Mouse (Mus musculus): ENCODE results near the gene St6galnac3. TPM values are rescaled to one million over a fixed set of nuclear protein-coding genes. Genes with fewer than 3 reads are reported as not detected.

St6galnac3 gene
- polyA plus RNA-seq, 1 experiment, result 13.5 TPM

DNA sequence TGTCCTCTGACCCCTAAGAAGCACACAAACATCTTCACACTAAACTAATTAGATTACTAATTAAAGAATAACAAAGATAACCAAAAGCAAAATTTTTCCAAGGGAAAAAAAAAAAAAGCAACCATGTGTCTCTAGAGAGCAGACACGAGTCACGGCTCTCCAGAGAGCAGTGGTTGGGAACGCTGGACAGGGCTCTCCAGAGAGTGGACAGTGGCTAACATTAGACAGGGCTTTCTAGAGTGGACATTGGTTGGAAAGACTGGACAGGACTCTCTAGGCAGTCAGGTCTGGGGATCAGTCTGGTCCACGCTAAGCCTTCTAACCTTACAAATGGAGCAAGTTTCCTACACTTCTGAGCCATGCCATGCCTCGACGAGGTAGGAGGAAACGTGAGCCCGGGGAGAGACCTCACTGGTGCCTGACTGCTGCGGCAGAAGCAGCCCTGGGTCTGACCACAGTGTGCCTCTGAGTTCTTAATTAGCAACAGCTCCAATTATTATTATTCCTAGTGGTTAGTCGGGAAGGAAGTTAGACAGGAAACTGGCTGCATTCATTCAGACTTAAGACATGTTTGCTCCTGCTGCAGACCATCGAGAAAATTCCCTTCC lies 32.7 kb downstream of the St6galnac3 start:
- DNase-seq (ENCODE audit: extremely low spot score in 1 of 2, low spot score in 1 of 2), result no peak

GRCm38 (mm10) chr3:153691537-153691936 lies 33.4 kb downstream of the St6galnac3 start:
- no peak for DNase-seq (ENCODE audit: extremely low spot score in 1 of 2, low spot score in 1 of 2)

- DNase-seq (ENCODE audit: extremely low spot score in 1 of 2, low spot score in 1 of 2), result no peak
Measured at GRCm38 (mm10) chr3:153690553-153690952, 34.4 kb downstream of the St6galnac3 start.

- no peak for DNase-seq (ENCODE audit: extremely low spot score in 1 of 2, low spot score in 1 of 2)
Measured at GRCm38 (mm10) chr3:153689793-153690291, 35.1 kb downstream of the St6galnac3 start.

- DNase-seq (ENCODE audit: extremely low spot score in 1 of 2, low spot score in 1 of 2), result no peak
Measured at GRCm38 (mm10) chr3:153687896-153688295, 37.1 kb downstream of the St6galnac3 start.

GRCm38 (mm10) chr3:153684909-153685308 lies 40.1 kb downstream of the St6galnac3 start:
- no peak for DNase-seq (ENCODE audit: extremely low spot score in 1 of 2, low spot score in 1 of 2)

DNA sequence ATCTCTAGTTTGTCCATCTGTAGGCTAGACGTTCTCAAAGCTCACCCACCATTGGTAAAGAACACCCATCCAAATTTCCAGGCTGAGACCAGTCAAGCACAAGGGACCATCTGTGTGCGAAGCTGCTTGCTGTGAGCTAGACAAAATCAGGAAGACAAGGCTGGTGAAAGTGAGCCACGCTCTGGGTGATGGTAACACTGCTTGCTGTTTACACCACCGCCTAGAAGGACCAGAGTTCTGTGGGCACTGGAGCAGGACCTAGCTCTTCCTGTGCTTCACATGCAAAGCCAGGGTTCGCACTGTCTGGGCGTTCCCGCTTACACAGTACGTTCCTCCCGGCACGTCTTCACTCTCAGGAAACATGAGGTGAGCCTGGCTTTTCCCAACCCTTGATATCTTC lies 42.7 kb downstream of the St6galnac3 start:
- no peak for DNase-seq (ENCODE audit: extremely low spot score in 1 of 2, low spot score in 1 of 2)

GRCm38 (mm10) chr3:153681720-153682119 lies 43.3 kb downstream of the St6galnac3 start:
- no peak for DNase-seq (ENCODE audit: extremely low spot score in 1 of 2, low spot score in 1 of 2)

- no peak for DNase-seq (ENCODE audit: extremely low spot score in 1 of 2, low spot score in 1 of 2)
Measured at GRCm38 (mm10) chr3:153675832-153676231, 49.1 kb downstream of the St6galnac3 start.

DNA sequence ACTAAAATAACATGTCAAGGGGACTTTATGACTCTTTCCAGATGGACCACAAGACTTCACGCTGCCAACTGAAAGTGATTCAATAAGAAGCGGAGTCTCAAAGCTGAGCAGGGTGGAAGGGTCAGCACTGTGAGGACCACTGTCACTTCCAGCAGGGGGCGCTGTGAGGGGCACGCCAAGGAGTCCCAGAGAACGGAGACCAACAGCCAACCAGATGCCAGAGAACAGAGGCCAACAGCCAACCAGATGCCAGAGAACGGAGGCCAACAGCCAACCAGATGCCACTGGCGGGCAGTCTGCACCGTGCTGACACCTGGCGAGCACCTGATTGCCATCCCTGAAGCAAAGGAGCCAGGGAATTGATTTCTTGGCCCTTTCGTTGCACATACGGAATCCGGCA lies 49.9 kb downstream of the St6galnac3 start:
- DNase-seq (ENCODE audit: extremely low spot score in 1 of 2, low spot score in 1 of 2), result no peak

GRCm38 (mm10) chr3:153674359-153674758 lies 50.6 kb downstream of the St6galnac3 start:
- no peak for DNase-seq (ENCODE audit: extremely low spot score in 1 of 2, low spot score in 1 of 2)

DNA sequence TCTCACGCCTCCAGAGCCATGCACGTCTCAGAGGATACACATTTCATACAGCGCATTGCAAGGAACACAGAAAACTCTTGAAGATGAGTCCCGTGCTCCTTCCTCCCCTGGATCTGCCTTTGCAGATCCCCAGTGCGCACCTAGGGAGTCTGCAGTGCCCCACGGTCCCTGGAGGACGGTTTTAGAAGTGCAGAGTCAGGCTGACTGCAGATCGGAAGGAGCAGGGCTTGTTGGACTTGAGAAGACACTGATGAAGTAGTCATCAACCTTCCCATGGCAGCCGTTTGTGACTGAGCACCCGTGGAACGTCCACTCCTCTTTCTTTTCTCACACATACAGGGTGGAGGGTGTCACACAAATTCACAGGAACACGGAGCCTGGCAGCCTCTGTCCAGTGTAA lies 51.5 kb downstream of the St6galnac3 start:
- no peak for DNase-seq (ENCODE audit: extremely low spot score in 1 of 2, low spot score in 1 of 2)

DNA sequence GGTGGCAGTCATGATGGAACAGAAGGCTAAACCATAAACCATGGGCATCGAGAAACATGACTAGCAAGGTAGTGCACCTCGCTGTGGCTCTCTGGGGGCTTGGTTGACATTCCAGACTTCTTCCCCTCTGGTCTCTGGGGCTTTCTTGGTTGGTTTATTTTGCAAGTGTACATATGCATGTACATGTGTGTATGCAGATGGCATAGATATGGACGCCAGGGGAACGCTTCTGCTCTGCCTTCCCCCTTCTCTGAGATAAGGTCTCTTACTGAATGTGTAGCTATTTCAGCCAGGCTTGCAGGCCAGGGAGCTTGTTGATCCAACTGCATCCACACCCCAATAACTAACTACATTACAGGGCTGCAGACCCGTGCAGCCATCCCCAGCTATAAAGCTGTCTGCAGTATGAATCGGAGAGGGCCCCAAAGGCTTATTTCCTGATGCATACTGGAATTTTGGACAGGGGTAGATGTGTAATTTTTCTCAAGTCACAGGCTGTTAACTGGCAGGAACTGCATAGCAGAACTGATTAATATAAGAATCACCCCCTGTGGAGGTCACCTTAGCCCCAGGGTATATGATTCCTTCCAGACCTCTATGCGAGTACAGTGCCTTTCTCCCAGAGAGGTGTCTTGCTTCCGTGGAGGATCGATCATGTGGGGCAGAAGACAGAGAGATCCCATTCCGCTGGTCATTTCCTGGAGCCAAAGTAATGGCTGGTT lies 53.9 kb downstream of the St6galnac3 start:
- no peak for DNase-seq (ENCODE audit: extremely low spot score in 1 of 2, low spot score in 1 of 2)

GRCm38 (mm10) chr3:153669737-153670435 lies 55.1 kb downstream of the St6galnac3 start:
- no peak for DNase-seq (ENCODE audit: extremely low spot score in 1 of 2, low spot score in 1 of 2)

GRCm38 (mm10) chr3:153669329-153669728 lies 55.6 kb downstream of the St6galnac3 start:
- no peak for DNase-seq (ENCODE audit: extremely low spot score in 1 of 2, low spot score in 1 of 2)

DNA sequence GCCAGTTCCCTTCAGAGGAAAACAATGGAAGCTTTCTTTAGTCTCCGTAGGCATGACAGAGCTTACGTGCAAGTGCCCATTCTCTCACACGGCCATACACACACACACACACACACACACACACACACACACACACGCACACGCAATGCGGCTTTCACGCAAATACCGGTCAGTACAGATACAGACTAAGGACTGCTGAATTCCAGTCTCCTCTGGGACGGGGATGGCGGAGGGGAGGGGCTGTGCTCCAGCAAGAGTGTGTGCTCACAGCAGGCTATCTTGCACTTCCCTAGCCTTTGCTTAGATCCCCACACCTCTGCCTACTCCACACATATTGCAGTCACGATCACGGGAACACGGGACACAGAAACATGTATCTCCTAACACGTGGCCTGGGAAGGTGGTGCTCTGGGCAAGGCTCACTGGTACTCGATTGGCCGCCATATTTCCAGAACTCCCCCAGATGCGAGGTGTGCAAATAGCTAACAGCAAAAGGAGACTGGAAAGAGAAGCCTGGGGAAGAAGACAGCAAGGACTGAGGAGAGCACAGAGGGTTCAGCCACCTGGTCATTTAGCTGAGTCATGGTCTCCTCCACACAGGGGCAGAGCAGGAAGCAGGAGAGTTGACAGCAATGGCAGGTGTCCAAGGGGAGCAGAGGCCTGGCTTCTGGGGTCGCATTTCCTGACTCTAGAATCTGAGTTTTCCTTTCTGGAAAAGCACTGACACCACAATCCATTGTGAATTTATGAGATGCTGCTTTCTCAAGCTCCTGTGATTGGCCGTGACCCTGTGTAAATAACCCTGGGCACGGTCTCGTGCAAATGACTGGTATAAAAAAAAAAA lies 56.3 kb downstream of the St6galnac3 start:
- DNase-seq (ENCODE audit: extremely low spot score in 1 of 2, low spot score in 1 of 2), result no peak

- no peak for DNase-seq (ENCODE audit: extremely low spot score in 1 of 2, low spot score in 1 of 2)
Measured at GRCm38 (mm10) chr3:153664696-153665095, 60.3 kb downstream of the St6galnac3 start.

GRCm38 (mm10) chr3:153663841-153664427 lies 61.0 kb downstream of the St6galnac3 start:
- no peak for DNase-seq (ENCODE audit: extremely low spot score in 1 of 2, low spot score in 1 of 2)

DNA sequence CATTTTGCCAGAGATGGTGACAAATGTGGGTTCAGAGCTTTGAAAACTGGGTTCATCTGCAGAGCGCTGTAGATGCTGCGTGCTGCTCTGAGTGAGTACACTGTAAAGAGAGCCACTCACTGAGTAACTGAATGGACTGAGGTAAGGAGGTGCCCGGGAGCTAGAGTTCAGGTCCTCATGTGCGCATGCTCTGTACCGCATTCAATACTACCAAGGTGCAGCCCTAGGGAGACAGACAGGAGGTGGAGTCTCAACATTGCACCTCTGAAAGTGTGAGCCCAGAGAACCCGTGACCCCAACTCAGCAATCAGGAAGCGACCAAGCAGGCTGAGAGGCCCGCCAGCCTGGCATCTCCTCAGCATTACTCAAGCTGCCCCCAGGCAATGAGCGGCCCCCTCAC lies 62.2 kb downstream of the St6galnac3 start:
- DNase-seq (ENCODE audit: extremely low spot score in 1 of 2, low spot score in 1 of 2), result no peak

GRCm38 (mm10) chr3:153661927-153662326 lies 63.0 kb downstream of the St6galnac3 start:
- peak; percentile 29 to 75 for DNase-seq (ENCODE audit: extremely low spot score in 1 of 2, low spot score in 1 of 2)
